In the genomic region with DNA sequence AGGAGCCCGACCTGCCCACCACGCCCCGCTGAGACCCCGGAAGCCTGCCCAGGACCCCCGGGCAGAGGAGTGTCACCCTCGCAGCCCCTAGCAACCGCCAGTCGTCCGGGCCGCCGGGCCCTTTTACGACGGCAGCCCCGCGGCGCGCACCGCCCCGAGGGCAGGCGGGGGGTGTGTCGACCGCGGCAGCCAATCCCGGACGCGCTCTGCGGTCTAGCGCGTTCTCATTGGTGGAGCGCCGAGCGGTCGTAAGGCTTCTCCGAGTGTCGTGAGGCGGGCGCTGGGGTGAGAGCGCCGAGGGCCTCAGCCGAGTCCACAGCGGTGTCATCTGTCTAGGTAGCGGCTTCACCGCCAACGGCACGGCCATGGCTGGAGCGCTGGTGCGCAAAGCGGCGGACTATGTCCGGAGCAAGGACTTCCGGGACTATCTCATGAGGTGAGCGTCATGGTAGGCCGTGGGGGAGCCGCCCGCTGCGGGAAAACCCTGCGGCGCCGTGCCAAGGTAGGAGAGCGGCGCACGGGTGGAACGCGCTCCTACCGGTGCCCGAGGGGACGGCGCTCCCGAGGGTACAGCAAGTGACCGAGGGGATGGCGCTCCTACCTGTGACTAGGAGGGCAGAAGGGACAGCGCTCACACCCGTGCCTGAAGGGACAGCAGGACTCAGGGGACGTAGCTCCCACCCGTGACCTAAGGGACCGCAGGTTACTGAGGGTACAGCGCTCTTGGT, we compare ENCODE assay signal across 8 mouse cellular contexts. TPM values are rescaled to one million over a fixed set of nuclear protein-coding genes. Genes with fewer than 3 reads are reported as not detected.
DNase-seq lines count a peak whose midpoint lies in the region; ATAC-seq lines count a peak whose summit lies in the region.

No protein-coding gene starts in this region.

- peak overlapping the region; percentile 91 for H3K4me3 ChIP-seq in hindbrain, embryonic 14.5 days (replicated peaks; ENCODE audit: low read length)

- H3K27me3 ChIP-seq in hindbrain, embryonic 14.5 days (ENCODE audit: control insufficient read depth, insufficient read depth, low read length): no peaks in the 10 kb centered on the region

- peak; percentile 98 for ATAC-seq in hindbrain, embryonic 14.5 days (ENCODE audit: low FRiP score)

- WGBS in hindbrain, embryonic 14.5 days: 0% methylated on average over 77 of the region's 77 CpGs

- peak overlapping the region; percentile 90 for H3K9ac ChIP-seq in hindbrain, embryonic 14.5 days

- peak; percentile 98 for DNase-seq in NIH3T3 (ENCODE audit: low read depth)
- peak; percentile 97 to 98 for DNase-seq in cerebellum, postnatal 10 days
- peak; percentile 94 to 96 for DNase-seq in frontal cortex, postnatal 14 days (ENCODE audit: low spot score in 2 of 2)
- DNase-seq in hindbrain, embryonic 14.5 days (ENCODE audit: low spot score): peak; percentile 95
- peak; percentile 93 to 96 for DNase-seq in layer of hippocampus, postnatal 36 days
- peak; percentile 96 for DNase-seq in lung, postnatal 36 days
- peak; percentile 98 for DNase-seq in retina, postnatal 1 day
- DNase-seq in urinary bladder, adult 18-20 months (ENCODE audit: low spot score in 2 of 2): peak; percentile 87 to 93

- no peaks in the 10 kb centered on the region for H3K9me3 ChIP-seq in hindbrain, embryonic 14.5 days (ENCODE audit: control insufficient read depth, low read length)

- peak overlapping the region; percentile 89 for H3K27ac ChIP-seq in hindbrain, embryonic 14.5 days

- no peaks in the 10 kb centered on the region for H3K36me3 ChIP-seq in hindbrain, embryonic 14.5 days (replicated peaks; ENCODE audit: control insufficient read depth, insufficient read depth)

- peak overlapping the region; percentile 97 for H3K4me2 ChIP-seq in hindbrain, embryonic 14.5 days (replicated peaks)

- H3K4me1 ChIP-seq in hindbrain, embryonic 14.5 days (replicated peaks; ENCODE audit: control insufficient read depth, insufficient read depth, low read length): peaks cover 23% of the 10 kb centered on the region

RNA-seq across cellular contexts. Expression of gene Mpc1, which starts 1.0 kb away (rescaled TPM):
- 380 and 389 TPM in 2 replicates for polyA plus RNA-seq in hindbrain, embryonic 14.5 days (2014; fragmentation: Nextera tagmentation; extraction: Ambion mirVana)
- total RNA-seq in layer of hippocampus, postnatal 36 days (2021): 100 to 1,000 TPM; 142 to 146 TPM

RNA-seq across cellular contexts. Expression of gene Sft2d1, which starts 27.2 kb away (rescaled TPM):
- 152 and 175 TPM in 2 replicates for polyA plus RNA-seq in hindbrain, embryonic 14.5 days (2014; fragmentation: Nextera tagmentation; extraction: Ambion mirVana)
- total RNA-seq in layer of hippocampus, postnatal 36 days (2021): 10 to 100 TPM; 62.9 to 65.1 TPM

RNA-seq across cellular contexts. Expression of gene Ccr6, which starts 47.8 kb away (rescaled TPM):
- polyA plus RNA-seq in hindbrain, embryonic 14.5 days (2014; fragmentation: Nextera tagmentation; extraction: Ambion mirVana): not detected in 2 replicates
- total RNA-seq in layer of hippocampus, postnatal 36 days (2021): not detected

RNA-seq across cellular contexts. Expression of gene Prr18, which starts 53.6 kb away (rescaled TPM):
- polyA plus RNA-seq in hindbrain, embryonic 14.5 days (2014; fragmentation: Nextera tagmentation; extraction: Ambion mirVana): 20.9 and 22.7 TPM in 2 replicates
- total RNA-seq in layer of hippocampus, postnatal 36 days (2021): 10 to 100 TPM; 19.2 to 23.7 TPM

Comparison
In these comparisons a context has a peak if more than half of its experiments do, and no peak if none do; other contexts are left out.
1. Peak in every context shown above with its lines: DNase-seq, ATAC-seq, H3K4me3 ChIP-seq and H3K27ac ChIP-seq.